Mouse (Mus musculus) cortical plate, adult 2 months (tissue): ENCODE measurements at regions not wholly inside any gene's neighbourhood (a gene's known extent, or its start where the extent isn't known, plus 50 kb on each side); places are given as distances from the start of the nearest gene placed in this dataset.

Experiments
- CTCF ChIP-seq: fragments of 200-500 bp; IDR thresholded peaks from 2 replicates; pipeline ENCODE4 v1.5.1; 2011; ENCODE audit warnings: mild to moderate bottlenecking, control low read depth, low read length; ENCODE audit not compliant: insufficient read depth; ENCODE audit errors: extremely low read depth
- POLR2A ChIP-seq: fragments of 200-500 bp; IDR thresholded peaks from 2 replicates; pipeline ENCODE4 v1.6.1; 2011; ENCODE audit warnings: mild to moderate bottlenecking, low read length, control low read depth; ENCODE audit not compliant: insufficient read depth; ENCODE audit errors: extremely low read depth

- TF ChIP-seq CTCF (no peak), POLR2A (no peak)
Measured at GRCm38 (mm10) chr4:4205158-4205557, 127.8 kb upstream of the Sdr16c6 start.
